Mouse (Mus musculus): ENCODE data around the gene Acsl4. TPM values are rescaled to one million over a fixed set of nuclear protein-coding genes. Genes with fewer than 3 reads are reported as not detected.

Gene Acsl4
- polyA plus RNA-seq (2016; fragmentation: Nextera tagmentation; extraction: Ambion mirVana), result 19.4 and 23.5 TPM in 2 replicates

DNA sequence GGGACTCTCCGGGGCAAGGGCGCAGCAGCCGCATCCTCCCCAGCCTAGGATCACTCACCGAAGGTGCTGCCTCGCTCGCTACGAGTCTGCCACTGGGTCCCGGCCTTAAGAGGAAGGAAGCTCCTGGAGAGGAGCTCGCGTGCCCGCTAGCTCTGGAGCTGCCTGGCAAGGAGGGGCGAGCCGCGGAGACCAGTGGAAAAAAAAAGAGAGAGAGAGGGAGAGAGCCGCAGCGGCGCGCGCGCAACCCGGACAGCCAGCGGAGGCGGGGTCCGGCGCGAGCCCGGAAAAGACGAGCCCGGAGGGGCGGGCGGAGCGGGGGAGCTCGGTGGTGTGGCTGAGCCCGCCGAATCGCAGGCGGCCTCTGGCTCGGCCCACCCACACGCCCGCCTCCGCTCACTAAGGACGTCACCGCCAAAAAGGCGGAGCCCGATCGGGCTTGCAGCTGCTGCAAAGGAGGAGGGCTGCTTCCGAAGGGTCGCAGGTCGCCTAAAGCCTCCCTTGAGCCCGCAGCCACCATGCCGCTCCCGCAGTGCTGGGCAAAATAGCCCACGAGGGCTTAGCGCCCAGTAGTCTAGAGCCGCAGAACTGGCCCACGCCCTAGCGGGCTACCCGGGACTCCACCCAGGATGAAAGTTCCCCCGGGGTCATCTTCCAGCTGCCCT, at the start of gene Acsl4:
TSS of gene Acsl4 (minus strand) at position 289 of the 662 bp plus-strand sequence.
- Histone ChIP-seq H3K27ac (peak within 1 kb of the TSS; percentile 92), H3K4me1 (replicated peaks) (peaks cover 9% of the 10 kb centered on the region), H3K36me3 (no peaks in the 10 kb centered on the region), H3K9me3 (no peaks in the 10 kb centered on the region), H3K27me3 (ENCODE audit: insufficient read depth, poor library complexity, severe bottlenecking) (peaks cover 27% of the 10 kb centered on the region), H3K4me3 (peak within 1 kb of the TSS; percentile 63)
- WGBS, result 20% methylated on average over 59 of the region's 59 CpGs
- peak; percentile 86 for DNase-seq (ENCODE audit: low spot score)

DNA sequence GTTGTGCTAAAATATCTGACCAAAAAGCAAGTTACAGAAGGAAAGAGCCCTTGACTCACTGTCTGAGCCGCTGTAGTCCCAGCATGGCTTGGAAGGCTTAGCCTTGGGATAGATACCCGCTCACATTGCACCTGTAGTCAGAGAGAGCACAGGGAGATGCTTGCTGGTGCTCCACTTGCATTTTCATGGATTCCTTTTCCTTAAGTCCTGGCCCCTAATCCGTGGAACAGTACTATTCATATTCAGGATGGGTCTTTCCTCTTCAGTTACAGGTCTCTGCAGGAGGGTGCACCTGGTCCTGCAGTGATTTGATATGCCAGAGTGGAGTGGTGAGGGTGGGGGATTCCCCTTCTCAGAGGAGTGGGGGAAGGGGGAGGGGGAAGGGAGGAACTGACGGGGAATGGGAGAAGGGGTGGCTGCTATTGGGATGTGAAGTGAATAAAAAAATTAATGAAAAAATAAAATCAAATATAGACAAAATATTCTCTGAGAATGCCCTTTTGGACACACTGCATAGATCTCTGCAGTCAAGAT, 47.7 kb upstream of the Acsl4 start:
- Histone ChIP-seq H3K9me3 (no peaks in the 10 kb centered on the region), H3K4me3 (no peak overlapping the region), H3K27ac (no peak overlapping the region), H3K4me1 (replicated peaks) (no peaks in the 10 kb centered on the region), H3K36me3 (no peaks in the 10 kb centered on the region), H3K27me3 (ENCODE audit: insufficient read depth, poor library complexity, severe bottlenecking) (peaks cover 30% of the 10 kb centered on the region)
- no peak for DNase-seq (ENCODE audit: low spot score)
- whole genome bisulfite sequencing, result 38% methylated on average over 4 of the region's 4 CpGs

DNA sequence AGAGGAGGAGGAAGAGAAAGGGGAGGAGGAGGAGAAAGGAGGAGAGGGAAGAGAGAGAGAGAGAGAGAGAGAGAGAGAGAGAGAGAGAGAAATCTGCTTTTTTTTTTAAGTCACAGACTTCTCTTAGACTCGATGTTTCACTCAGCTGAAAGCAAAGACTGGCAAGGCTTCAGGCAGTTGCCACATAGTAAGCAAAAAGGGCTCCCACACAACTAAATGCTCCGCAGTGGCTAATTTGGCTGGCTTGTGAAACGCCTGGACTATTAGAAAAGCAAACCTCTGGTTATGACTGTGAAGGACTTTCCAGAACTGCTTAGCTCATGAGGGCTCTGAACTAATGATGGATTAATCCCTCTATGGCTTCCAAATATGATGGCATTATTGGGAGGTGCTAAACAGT, 42.5 kb upstream of the Acsl4 start:
- no peaks in the 10 kb centered on the region for H3K36me3 ChIP-seq
- no peaks in the 10 kb centered on the region for H3K4me1 ChIP-seq (replicated peaks)
- 87% methylated on average over 3 of the region's 3 CpGs for WGBS
- H3K9me3 ChIP-seq, result no peaks in the 10 kb centered on the region
- no peak overlapping the region for H3K27ac ChIP-seq
- no peak overlapping the region for H3K4me3 ChIP-seq
- no peak for DNase-seq (ENCODE audit: low spot score)
- H3K27me3 ChIP-seq (ENCODE audit: insufficient read depth, poor library complexity, severe bottlenecking), result peaks cover 29% of the 10 kb centered on the region

DNA sequence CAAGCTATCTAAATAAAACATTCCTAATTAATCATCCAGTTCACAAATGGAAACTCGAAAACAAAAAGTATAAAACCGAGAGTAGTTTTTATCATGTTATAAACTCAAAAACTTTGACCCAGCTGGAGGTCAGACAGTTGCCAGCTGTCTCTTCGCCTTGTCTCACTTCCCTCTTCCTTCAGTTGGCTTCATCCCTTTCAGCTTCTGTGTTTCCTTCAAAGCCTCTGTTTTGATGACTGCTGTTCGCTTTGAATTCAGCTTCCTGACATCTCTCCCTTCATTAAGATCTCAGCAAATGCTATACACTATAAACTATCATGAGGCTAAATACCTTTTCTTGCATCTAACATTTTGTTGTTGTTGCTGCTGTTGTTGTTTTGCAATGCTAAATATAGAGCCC, 36.8 kb upstream of the Acsl4 start:
- 61% methylated on average over 4 of the region's 4 CpGs for WGBS
- no peak for DNase-seq (ENCODE audit: low spot score)

DNA sequence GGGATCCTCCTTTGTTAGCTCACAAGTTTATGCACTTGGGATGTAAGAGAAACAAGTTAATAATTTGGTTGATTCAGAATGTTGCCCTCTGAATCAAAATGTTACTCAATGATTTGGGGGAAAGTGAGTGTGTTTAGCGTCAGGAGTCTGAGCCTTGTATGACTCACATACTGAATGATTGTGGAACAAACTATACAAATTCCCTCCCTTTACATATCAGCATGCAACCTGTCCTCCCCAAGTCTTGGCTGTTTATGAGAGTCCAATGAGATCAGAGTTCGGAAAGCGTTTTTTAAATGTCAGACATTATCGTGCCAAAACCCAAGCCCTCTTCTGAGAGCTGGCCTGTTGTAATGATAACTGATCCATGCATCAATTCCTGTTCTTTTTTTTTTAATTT, 36.3 kb upstream of the Acsl4 start:
- Histone ChIP-seq H3K4me1 (replicated peaks) (no peaks in the 10 kb centered on the region), H3K36me3 (no peaks in the 10 kb centered on the region), H3K27ac (no peak overlapping the region), H3K9me3 (no peaks in the 10 kb centered on the region), H3K4me3 (no peak overlapping the region), H3K27me3 (ENCODE audit: insufficient read depth, poor library complexity, severe bottlenecking) (peaks cover 19% of the 10 kb centered on the region)
- WGBS, result 83% methylated on average over 4 of the region's 4 CpGs
- DNase-seq (ENCODE audit: low spot score), result no peak

More for the DNA sequence above, 36.8 kb upstream of the Acsl4 start:
- no peaks in the 10 kb centered on the region for H3K9me3 ChIP-seq
- peaks cover 19% of the 10 kb centered on the region for H3K27me3 ChIP-seq (ENCODE audit: insufficient read depth, poor library complexity, severe bottlenecking)
- no peaks in the 10 kb centered on the region for H3K36me3 ChIP-seq
- H3K27ac ChIP-seq, result no peak overlapping the region
- no peaks in the 10 kb centered on the region for H3K4me1 ChIP-seq (replicated peaks)
- no peak overlapping the region for H3K4me3 ChIP-seq

DNA sequence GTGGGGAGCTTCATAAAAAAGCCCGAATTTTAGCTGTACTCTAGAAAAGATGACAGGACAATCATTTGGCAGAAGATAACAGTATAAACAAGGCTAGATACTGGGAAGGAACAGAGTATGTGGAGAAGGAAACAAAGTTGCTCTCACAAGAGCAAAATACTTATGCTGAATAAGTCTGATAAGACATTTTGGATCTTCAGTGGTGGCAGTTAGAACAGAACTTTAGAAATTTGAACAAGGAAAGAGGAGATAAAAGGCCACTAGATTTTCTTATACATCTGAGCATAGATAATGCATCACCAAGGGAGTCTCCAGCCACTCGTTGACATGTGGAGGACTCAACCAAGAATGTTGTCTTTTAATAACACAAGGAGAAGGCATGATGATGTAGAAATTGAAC, 23.5 kb upstream of the Acsl4 start:
- no peak overlapping the region for H3K27ac ChIP-seq
- DNase-seq (ENCODE audit: low spot score), result no peak
- WGBS, result 79% methylated on average over 2 of the region's 2 CpGs
- H3K27me3 ChIP-seq (ENCODE audit: insufficient read depth, poor library complexity, severe bottlenecking), result peaks cover 33% of the 10 kb centered on the region
- H3K36me3 ChIP-seq, result no peaks in the 10 kb centered on the region
- no peak overlapping the region for H3K4me3 ChIP-seq
- H3K9me3 ChIP-seq, result no peaks in the 10 kb centered on the region
- H3K4me1 ChIP-seq (replicated peaks), result no peaks in the 10 kb centered on the region

DNA sequence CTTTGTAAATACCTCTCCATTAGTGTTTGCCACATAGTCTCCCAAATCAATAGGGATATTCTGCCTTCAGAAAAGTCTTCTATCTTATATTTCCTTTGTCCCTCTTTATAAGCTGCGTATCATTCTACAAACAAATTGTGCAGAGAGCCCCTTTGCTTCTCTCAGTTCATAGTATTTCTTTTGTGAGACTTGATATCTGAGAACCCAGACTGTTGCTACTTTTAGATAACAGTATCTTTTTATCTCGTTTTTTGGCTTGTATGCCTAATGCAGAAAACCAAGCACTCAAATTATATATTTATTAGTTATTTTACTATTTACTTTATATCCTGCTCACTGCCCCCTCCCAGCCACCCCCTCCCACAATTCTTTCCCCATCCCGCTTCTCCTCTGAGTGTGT, 19.7 kb upstream of the Acsl4 start:
- H3K27ac ChIP-seq, result no peak overlapping the region
- no peaks in the 10 kb centered on the region for H3K9me3 ChIP-seq
- no peak for DNase-seq (ENCODE audit: low spot score)
- H3K36me3 ChIP-seq, result no peaks in the 10 kb centered on the region
- WGBS, result 88% methylated on average over 3 of the region's 3 CpGs
- H3K4me3 ChIP-seq, result no peak overlapping the region
- peaks cover 18% of the 10 kb centered on the region for H3K27me3 ChIP-seq (ENCODE audit: insufficient read depth, poor library complexity, severe bottlenecking)
- no peaks in the 10 kb centered on the region for H3K4me1 ChIP-seq (replicated peaks)

DNA sequence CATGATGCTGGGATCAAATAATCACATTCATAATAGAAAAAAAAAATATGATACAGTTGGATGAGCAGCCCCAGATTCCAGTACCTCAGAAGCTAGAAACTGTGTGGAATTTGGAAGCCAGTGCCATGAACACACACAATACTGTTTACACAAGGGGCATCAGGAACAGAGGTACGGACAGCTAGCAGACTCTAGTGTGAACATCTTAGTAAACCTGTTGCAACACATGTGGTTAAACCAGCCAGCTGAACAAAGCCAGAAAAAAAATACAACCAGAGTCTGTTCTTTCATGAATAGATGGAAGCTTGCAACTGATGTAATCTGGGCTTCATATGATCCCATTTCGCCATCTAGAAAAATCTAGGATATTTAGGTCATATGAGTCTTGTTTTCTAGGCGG, 19.0 kb upstream of the Acsl4 start:
- WGBS, result 93% methylated on average over 3 of the region's 3 CpGs
- no peak for DNase-seq (ENCODE audit: low spot score)
- Histone ChIP-seq H3K27me3 (ENCODE audit: insufficient read depth, poor library complexity, severe bottlenecking) (peaks cover 17% of the 10 kb centered on the region), H3K27ac (no peak overlapping the region), H3K9me3 (no peaks in the 10 kb centered on the region), H3K4me3 (no peak overlapping the region), H3K36me3 (no peaks in the 10 kb centered on the region), H3K4me1 (replicated peaks) (no peaks in the 10 kb centered on the region)

DNA sequence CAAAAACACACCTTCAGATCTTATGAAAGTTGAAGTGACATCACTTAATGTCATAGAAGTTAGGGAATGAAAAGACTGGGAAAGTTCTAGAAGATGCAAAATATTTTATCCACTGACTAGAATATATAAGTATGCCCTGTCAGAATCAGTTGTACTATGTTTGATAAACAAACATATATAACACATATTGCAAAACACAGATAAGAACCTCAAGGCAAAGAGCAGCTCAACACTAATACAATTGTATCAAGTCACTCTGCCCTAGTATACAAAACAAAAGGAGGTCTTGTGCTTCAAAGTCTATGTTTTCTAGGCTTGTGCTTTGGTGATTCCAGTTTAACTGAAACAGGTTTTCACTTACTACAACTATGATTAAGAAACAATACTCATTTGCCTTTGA, 12.8 kb upstream of the Acsl4 start:
- H3K9me3 ChIP-seq, result no peaks in the 10 kb centered on the region

DNA sequence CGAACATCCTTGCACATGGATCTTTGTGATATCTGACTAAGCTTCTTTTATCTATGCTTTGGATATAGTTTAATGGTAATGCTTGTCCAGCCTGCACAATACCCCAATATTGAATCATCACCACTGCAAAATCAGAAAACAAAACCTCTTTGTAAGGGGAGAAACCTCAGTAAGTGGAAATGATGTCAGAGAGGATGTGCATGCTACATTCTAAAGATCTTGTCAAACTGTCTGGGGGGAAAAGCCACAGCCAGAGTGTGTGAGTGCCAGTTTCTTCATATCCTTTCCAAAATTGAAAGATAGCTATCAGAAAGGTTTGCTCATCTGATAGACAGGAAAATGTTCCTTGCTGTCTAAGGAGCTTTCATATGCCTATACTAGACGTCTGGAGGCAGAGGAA, 8.3 kb upstream of the Acsl4 start:
- 66% methylated on average over 2 of the region's 2 CpGs for WGBS
- Histone ChIP-seq H3K4me3 (no peak overlapping the region), H3K27ac (no peak overlapping the region), H3K36me3 (no peaks in the 10 kb centered on the region), H3K4me1 (replicated peaks) (no peaks in the 10 kb centered on the region), H3K27me3 (ENCODE audit: insufficient read depth, poor library complexity, severe bottlenecking) (peaks cover 9% of the 10 kb centered on the region; the same call in 1 of the 2 replicates), H3K9me3 (no peaks in the 10 kb centered on the region)
- DNase-seq (ENCODE audit: low spot score), result no peak

More for the DNA sequence above, 12.8 kb upstream of the Acsl4 start:
- no peaks in the 10 kb centered on the region for H3K36me3 ChIP-seq
- DNase-seq (ENCODE audit: low spot score), result no peak
- peaks cover under 1% of the 10 kb centered on the region; the same call in 1 of the 2 replicates for H3K27me3 ChIP-seq (ENCODE audit: insufficient read depth, poor library complexity, severe bottlenecking)
- H3K4me1 ChIP-seq (replicated peaks), result no peaks in the 10 kb centered on the region
- H3K4me3 ChIP-seq, result no peak overlapping the region
- no peak overlapping the region for H3K27ac ChIP-seq

DNA sequence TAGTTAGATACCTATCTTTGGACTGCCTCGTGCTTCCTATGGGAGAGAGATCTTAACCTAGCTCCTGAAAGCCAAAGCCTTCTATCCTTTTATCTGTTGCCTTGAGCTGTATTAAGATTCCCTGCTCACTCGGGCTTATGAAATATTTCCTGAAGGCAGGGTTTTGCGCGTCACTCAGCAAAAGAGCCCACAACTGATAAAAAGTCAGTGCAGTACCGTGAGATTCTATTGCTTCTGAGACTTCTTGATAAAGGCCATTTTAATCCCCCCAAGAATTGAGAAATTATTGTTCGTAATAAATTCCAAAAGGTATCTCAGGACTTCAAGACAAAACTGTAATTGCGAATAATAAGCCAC, 552 bp upstream of the Acsl4 start:
- DNase-seq (ENCODE audit: low spot score), result no peak
- H3K36me3 ChIP-seq, result no peaks in the 10 kb centered on the region
- H3K27me3 ChIP-seq (ENCODE audit: insufficient read depth, poor library complexity, severe bottlenecking), result peaks cover 27% of the 10 kb centered on the region
- H3K27ac ChIP-seq, result peak overlapping the region; percentile 92
- H3K4me3 ChIP-seq, result peak overlapping the region; percentile 63
- no peaks in the 10 kb centered on the region for H3K9me3 ChIP-seq
- peaks cover 9% of the 10 kb centered on the region for H3K4me1 ChIP-seq (replicated peaks)
- WGBS, result 46% methylated on average over 7 of the region's 7 CpGs

DNA sequence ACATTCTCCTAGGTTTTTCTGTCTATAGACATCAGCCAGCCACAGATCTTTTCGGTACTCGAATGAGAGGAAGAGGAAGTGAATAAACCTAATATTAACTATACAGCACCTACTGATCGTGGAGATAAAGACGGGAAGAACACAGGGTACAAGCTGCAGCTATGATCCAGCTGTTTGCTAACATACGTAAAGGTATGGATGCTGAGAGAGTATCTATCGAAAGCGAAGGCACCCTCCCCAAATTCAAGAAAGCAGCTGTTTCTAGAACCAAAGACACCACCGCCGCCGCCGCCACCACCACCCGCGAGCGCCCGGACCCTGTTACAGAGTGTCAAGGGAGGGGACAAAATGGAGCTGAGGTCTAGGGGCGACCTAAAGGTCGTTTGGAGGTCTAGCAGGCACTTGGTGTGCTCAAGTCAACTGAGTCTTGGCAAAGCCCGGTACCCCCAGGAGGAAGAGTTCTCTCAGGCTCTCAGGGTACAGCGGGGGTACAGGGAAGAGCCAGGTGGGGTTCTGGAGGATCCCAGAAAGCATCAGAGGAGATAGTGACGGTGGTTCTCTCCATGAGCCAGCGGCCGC, 665 bp downstream of the Acsl4 start:
- no peaks in the 10 kb centered on the region for H3K36me3 ChIP-seq
- peaks cover 9% of the 10 kb centered on the region for H3K4me1 ChIP-seq (replicated peaks)
- peak overlapping the region; percentile 92 for H3K27ac ChIP-seq
- H3K4me3 ChIP-seq, result peak overlapping the region; percentile 63
- H3K9me3 ChIP-seq, result no peaks in the 10 kb centered on the region
- DNase-seq (ENCODE audit: low spot score), result peak; percentile 30
- peaks cover 27% of the 10 kb centered on the region for H3K27me3 ChIP-seq (ENCODE audit: insufficient read depth, poor library complexity, severe bottlenecking)
- WGBS, result 21% methylated on average over 22 of the region's 22 CpGs

DNA sequence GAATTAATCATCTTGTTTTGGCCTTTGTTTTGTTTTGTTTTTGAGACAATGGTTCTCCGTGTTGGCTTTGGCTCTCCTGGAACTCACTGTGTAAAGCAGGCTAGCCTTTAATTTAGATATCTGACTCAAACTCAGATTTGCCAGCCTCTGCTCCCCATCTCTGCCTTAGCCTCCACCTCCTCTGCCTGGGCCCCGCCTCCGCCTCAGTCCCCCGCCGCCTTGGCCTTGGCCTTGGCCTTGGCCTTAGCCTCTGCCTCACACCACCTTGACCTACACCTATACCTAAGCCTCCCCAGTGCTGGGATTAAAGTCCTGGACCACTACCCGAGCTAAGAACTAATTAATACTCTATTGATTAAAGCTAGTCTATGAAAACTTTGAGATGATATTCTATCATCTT, 2.2 kb downstream of the Acsl4 start:
- no peak for DNase-seq (ENCODE audit: low spot score)
- peaks cover 27% of the 10 kb centered on the region for H3K27me3 ChIP-seq (ENCODE audit: insufficient read depth, poor library complexity, severe bottlenecking)
- 78% methylated on average over 6 of the region's 6 CpGs for WGBS
- no peaks in the 10 kb centered on the region for H3K36me3 ChIP-seq
- H3K4me1 ChIP-seq (replicated peaks), result peaks cover 9% of the 10 kb centered on the region
- H3K27ac ChIP-seq, result no peak overlapping the region
- no peaks in the 10 kb centered on the region for H3K9me3 ChIP-seq
- H3K4me3 ChIP-seq, result no peak overlapping the region
